In the genomic region with DNA sequence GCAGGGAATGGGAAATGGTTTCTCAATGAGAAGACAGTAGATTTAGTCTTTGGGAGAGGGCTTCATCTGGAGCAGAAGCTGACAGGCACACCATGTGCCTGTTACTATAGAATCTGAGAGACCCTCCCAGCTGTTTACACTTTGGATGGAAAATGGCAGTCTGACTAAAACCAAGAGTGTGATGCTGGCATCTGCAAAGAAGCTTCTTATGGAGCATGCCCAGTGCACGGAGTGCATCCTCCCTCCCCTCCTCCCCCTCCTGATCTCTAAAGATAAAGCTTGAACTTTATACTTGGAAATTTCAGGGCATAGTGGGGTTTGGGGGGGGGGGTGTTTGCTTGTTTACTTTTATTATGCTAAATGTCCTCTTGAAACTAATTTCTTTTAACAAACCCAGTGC, we compare ENCODE assay signal across 17 mouse cellular contexts.
DNase-seq lines count a peak whose midpoint lies in the region; ATAC-seq and TF ChIP-seq lines count a peak whose summit lies in the region.
"Had no signal": no experiment of that assay in that cellular context is flagged by ENCODE, and none has a peak within 500 bp of the region (broad histone marks: within the 10 kb centered on the region; RNA-seq: fewer than 3 reads in every experiment).

No protein-coding gene starts in this region.

- DNase-seq in forebrain, embryonic 10.5 days (ENCODE audit: extremely low spot score, low spot score) = no peak
- no peak for DNase-seq in hindbrain, embryonic 11.5 days (ENCODE audit: low spot score)
- no peak for DNase-seq in CH12.LX (ENCODE audit: extremely low read depth)
- DNase-seq in cerebellum, adult 8-10 months = no peak
- DNase-seq: gastrocnemius, adult 2 months; kidney, adult 11 months; kidney, postnatal 25 days had no signal

- no peak overlapping the region for H3K27ac ChIP-seq in forebrain, embryonic 13.5 days
- no peak overlapping the region for H3K27ac ChIP-seq in forebrain, embryonic 10.5 days
- peak overlapping the region; percentile 69; the same call in 1 of the 2 replicates for H3K27ac ChIP-seq in hindbrain, embryonic 15.5 days (replicated peaks)
- no peak overlapping the region for H3K27ac ChIP-seq in hindbrain, embryonic 11.5 days (ENCODE audit: low read depth, low read length)
- H3K27ac ChIP-seq in CH12.LX (ENCODE audit: insufficient read depth, low read depth) = no peak overlapping the region
- no peak overlapping the region for H3K27ac ChIP-seq in midbrain, embryonic 15.5 days
- H3K27ac ChIP-seq: gastrocnemius, adult 2 months; heart, embryonic 15.5 days; macrophage had no signal

- no peak for TF ChIP-seq POLR2A in CH12.LX (IDR thresholded peaks at IDR 0.05; ENCODE audit: low read depth, low read length)

- H3K9me3 ChIP-seq in forebrain, embryonic 13.5 days (replicated peaks) = no peaks in the 10 kb centered on the region
- no peaks in the 10 kb centered on the region for H3K9me3 ChIP-seq in forebrain, embryonic 10.5 days
- H3K9me3 ChIP-seq in hindbrain, embryonic 15.5 days = no peaks in the 10 kb centered on the region
- H3K9me3 ChIP-seq in hindbrain, embryonic 11.5 days (ENCODE audit: control insufficient read depth, low read length) = no peaks in the 10 kb centered on the region
- H3K9me3 ChIP-seq in CH12.LX (replicated peaks; ENCODE audit: low read length) = no peaks in the 10 kb centered on the region
- H3K9me3 ChIP-seq in midbrain, embryonic 15.5 days = no peaks in the 10 kb centered on the region
- H3K9me3 ChIP-seq: heart, embryonic 15.5 days; limb, embryonic 12.5 days had no signal

- no peak overlapping the region for H3K9ac ChIP-seq in forebrain, embryonic 13.5 days
- H3K9ac ChIP-seq in hindbrain, embryonic 15.5 days = no peak overlapping the region
- H3K9ac ChIP-seq in hindbrain, embryonic 11.5 days (ENCODE audit: low read depth, low read length) = no peak overlapping the region
- H3K9ac ChIP-seq in CH12.LX (ENCODE audit: insufficient read depth, low read depth) = no peak overlapping the region
- no peak overlapping the region for H3K9ac ChIP-seq in midbrain, embryonic 15.5 days
- H3K9ac ChIP-seq: heart, embryonic 15.5 days; limb, embryonic 12.5 days had no signal

- TF ChIP-seq EP300 in CH12.LX (IDR thresholded peaks at IDR 0.05; ENCODE audit: low read length) = no peak

- 59% methylated on average over 1 of the region's 1 CpGs for WGBS in forebrain, embryonic 13.5 days
- 55% methylated on average over 1 of the region's 1 CpGs for WGBS in forebrain, embryonic 10.5 days
- WGBS in hindbrain, embryonic 15.5 days = 45% methylated on average over 1 of the region's 1 CpGs
- 40% methylated on average over 1 of the region's 1 CpGs for WGBS in hindbrain, embryonic 11.5 days
- 33% methylated on average over 1 of the region's 1 CpGs for WGBS in midbrain, embryonic 15.5 days

- H3K27me3 ChIP-seq in forebrain, embryonic 13.5 days = no peaks in the 10 kb centered on the region
- 0 out of 2 replicates have a peak, but pooled peaks cover 8% of the 10 kb centered on the region for H3K27me3 ChIP-seq in forebrain, embryonic 10.5 days (ENCODE audit: poor library complexity, severe bottlenecking)
- no peaks in the 10 kb centered on the region for H3K27me3 ChIP-seq in hindbrain, embryonic 15.5 days
- no peaks in the 10 kb centered on the region for H3K27me3 ChIP-seq in hindbrain, embryonic 11.5 days (ENCODE audit: control insufficient read depth, insufficient read depth, low read length)
- H3K27me3 ChIP-seq in CH12.LX (replicated peaks) = no peaks in the 10 kb centered on the region
- H3K27me3 ChIP-seq in midbrain, embryonic 15.5 days (replicated peaks) = no peaks in the 10 kb centered on the region
- H3K27me3 ChIP-seq: heart, embryonic 15.5 days; limb, embryonic 12.5 days; Patski had no signal

- TF ChIP-seq CTCF in CH12.LX (conservative IDR thresholded peaks at IDR 0.05 in 1 of 2, IDR thresholded peaks at IDR 0.05 in 1 of 2; ENCODE audit: low read depth in 2 of 2, low read length in 2 of 2) = no peak

- H3K4me1 ChIP-seq in forebrain, embryonic 13.5 days = peaks cover 17% of the 10 kb centered on the region
- peaks cover 28% of the 10 kb centered on the region for H3K4me1 ChIP-seq in forebrain, embryonic 10.5 days
- H3K4me1 ChIP-seq in hindbrain, embryonic 15.5 days (replicated peaks) = peaks cover 27% of the 10 kb centered on the region
- no peaks in the 10 kb centered on the region for H3K4me1 ChIP-seq in hindbrain, embryonic 11.5 days (replicated peaks; ENCODE audit: control insufficient read depth, insufficient read depth, low read length)
- no peaks in the 10 kb centered on the region; a peak in 1 of 4 replicates for H3K4me1 ChIP-seq in CH12.LX (ENCODE audit: control insufficient read depth in 1 of 2, insufficient read depth in 2 of 2)
- peaks cover 22% of the 10 kb centered on the region for H3K4me1 ChIP-seq in midbrain, embryonic 15.5 days

- no peaks in the 10 kb centered on the region for H3K36me3 ChIP-seq in forebrain, embryonic 13.5 days (ENCODE audit: poor library complexity, severe bottlenecking)
- H3K36me3 ChIP-seq in forebrain, embryonic 10.5 days (replicated peaks) = no peaks in the 10 kb centered on the region
- no peaks in the 10 kb centered on the region for H3K36me3 ChIP-seq in hindbrain, embryonic 15.5 days
- H3K36me3 ChIP-seq in hindbrain, embryonic 11.5 days (ENCODE audit: control insufficient read depth, insufficient read depth, low read length) = no peaks in the 10 kb centered on the region
- H3K36me3 ChIP-seq in CH12.LX (replicated peaks in 1 of 2; ENCODE audit: control insufficient read depth in 1 of 2, insufficient read depth in 1 of 2, low read length in 1 of 2) = no peaks in the 10 kb centered on the region
- no peaks in the 10 kb centered on the region for H3K36me3 ChIP-seq in midbrain, embryonic 15.5 days (replicated peaks)
- H3K36me3 ChIP-seq: heart, embryonic 15.5 days; limb, embryonic 12.5 days had no signal

- no peak overlapping the region for H3K4me3 ChIP-seq in forebrain, embryonic 13.5 days
- H3K4me3 ChIP-seq in forebrain, embryonic 10.5 days = no peak overlapping the region
- peak overlapping the region; percentile 41 for H3K4me3 ChIP-seq in hindbrain, embryonic 15.5 days
- no peak overlapping the region for H3K4me3 ChIP-seq in hindbrain, embryonic 11.5 days (ENCODE audit: low read depth, low read length)
- no peak overlapping the region for H3K4me3 ChIP-seq in CH12.LX (replicated peaks in 1 of 3; ENCODE audit: low read depth in 2 of 3, low read length in 2 of 3, poor library complexity in 1 of 3)
- H3K4me3 ChIP-seq in midbrain, embryonic 15.5 days = peak overlapping the region; percentile 44; the same call in 1 of the 2 replicates
- H3K4me3 ChIP-seq: erythroblast, embryonic 14.5 days; limb, embryonic 12.5 days; myocyte had no signal

- dilution Hi-C loops in CH12.LX (cut with MboI; ENCODE audit: extremely low pct_ligation_motif_present, extremely low pct_unique_long_range_greater_than_20kb, low sequenced_read_pairs) = no loop called here

- in situ Hi-C loops in CH12.LX (cut with MboI; ENCODE audit: low pct_ligation_motif_present, low pct_unique_long_range_greater_than_20kb, low sequenced_read_pairs) = no loop called here

- H3K79me2 ChIP-seq in CH12.LX (replicated peaks; ENCODE audit: control insufficient read depth, extremely low read depth, insufficient read depth, poor library complexity, severe bottlenecking) = no peaks in the 10 kb centered on the region

- H3K4me2 ChIP-seq in forebrain, embryonic 13.5 days = no peak overlapping the region
- H3K4me2 ChIP-seq in hindbrain, embryonic 15.5 days = peak overlapping the region; percentile 56
- no peak overlapping the region for H3K4me2 ChIP-seq in hindbrain, embryonic 11.5 days (replicated peaks; ENCODE audit: low read depth, low read length)
- no peak overlapping the region for H3K4me2 ChIP-seq in CH12.LX (ENCODE audit: insufficient read depth, low read depth, poor library complexity, severe bottlenecking)
- peak overlapping the region; percentile 57 for H3K4me2 ChIP-seq in midbrain, embryonic 15.5 days

- ATAC-seq in forebrain, embryonic 13.5 days = peak; percentile 56
- ATAC-seq in hindbrain, embryonic 15.5 days (ENCODE audit: low FRiP score, low read depth) = peak; percentile 44
- no peak for ATAC-seq in hindbrain, embryonic 11.5 days (ENCODE audit: low FRiP score)
- ATAC-seq in midbrain, embryonic 15.5 days (replicated peaks) = peak; percentile 50; the same call in 1 of the 2 replicates
- ATAC-seq in inflammation-experienced regulatory T-cells, adult 6 months = no peak
- ATAC-seq: Patski had no signal

- TF ChIP-seq RAD21 in CH12.LX (IDR thresholded peaks at IDR 0.05; ENCODE audit: low read depth, low read length) = no peak

TF ChIP-seq in CH12.LX, 34 proteins besides CTCF, POLR2A, EP300 and RAD21:
- TF ChIP-seq PAX5 (IDR thresholded peaks at IDR 0.05; ENCODE audit: low read length) (no peak), ETS1 (conservative IDR thresholded peaks at IDR 0.05; ENCODE audit: low read depth, low read length) (no peak), TCF12 (IDR thresholded peaks at IDR 0.05; ENCODE audit: low read depth, low read length) (no peak), CHD2 (IDR thresholded peaks at IDR 0.05; ENCODE audit: low read length) (no peak), KAT2A (IDR thresholded peaks at IDR 0.05; ENCODE audit: insufficient replicate concordance, low read length) (no peak), NRF1 (IDR thresholded peaks at IDR 0.05; ENCODE audit: low read depth, low read length) (peak; percentile 40; the same call in 1 of the 2 replicates), SMC3 (IDR thresholded peaks at IDR 0.05; ENCODE audit: low read depth, low read length) (no peak)

Comparison
In these comparisons a context has a peak if more than half of its experiments do, and no peak if none do; other contexts are left out.
1. ATAC-seq: peak in forebrain, embryonic 13.5 days (single experiment), hindbrain, embryonic 15.5 days (single experiment) and midbrain, embryonic 15.5 days (single experiment); none in hindbrain, embryonic 11.5 days (single experiment) and inflammation-experienced regulatory T-cells, adult 6 months (single experiment).
2. H3K4me2 ChIP-seq: peak in hindbrain, embryonic 15.5 days (single experiment) and midbrain, embryonic 15.5 days (single experiment); none in forebrain, embryonic 13.5 days (single experiment), hindbrain, embryonic 11.5 days (single experiment) and CH12.LX (single experiment).
3. H3K4me3 ChIP-seq: peak in hindbrain, embryonic 15.5 days (single experiment) and midbrain, embryonic 15.5 days (single experiment); none in forebrain, embryonic 13.5 days (single experiment), forebrain, embryonic 10.5 days (single experiment), hindbrain, embryonic 11.5 days (single experiment) and CH12.LX (0 of 3).